Mouse (Mus musculus) limb, embryonic 11.5 days (tissue): ENCODE results near the gene Arsg. TPM values are rescaled to one million over a fixed set of nuclear protein-coding genes. Genes with fewer than 3 reads are reported as not detected.

Source experiments
- ATAC-seq: fragments of 200-750 bp; cut with Nextera tagmentation; 2 replicates; pipeline ENCODE4 v1.8.0; 2017; ENCODE audit warnings: low read depth; ENCODE audit not compliant: insufficient number of reproducible peaks, low FRiP score, low TSS enrichment
- DNase-seq: peaks from one replicate; pipeline ENCODE4 v3.0.0-alpha.2; 2015; ENCODE audit warnings: low spot score
- H3K27ac ChIP-seq: fragments of 300-500 bp; sonication (generic); replicated peaks from 2 replicates; pipeline ENCODE4 v1.5.1; 2014; ENCODE audit warnings: low read depth, mild to moderate bottlenecking, low read length
- H3K27me3 ChIP-seq: fragments of 300-500 bp; sonication (generic); 2 replicates; pipeline ENCODE4 v1.6.1; 2014; ENCODE audit warnings: mild to moderate bottlenecking, low read length, mixed read lengths; ENCODE audit not compliant: control insufficient read depth, insufficient read depth
- H3K36me3 ChIP-seq: fragments of 300-500 bp; sonication (generic); 2 replicates; pipeline ENCODE4 v1.6.1; 2014; ENCODE audit warnings: mild to moderate bottlenecking, low read length, moderate library complexity, mixed read lengths; ENCODE audit not compliant: control insufficient read depth, insufficient read depth
- H3K4me1 ChIP-seq: fragments of 300-500 bp; sonication (generic); 2 replicates; pipeline ENCODE4 v1.6.1; 2014; ENCODE audit warnings: low read length, mixed read lengths; ENCODE audit not compliant: control insufficient read depth, insufficient read depth
- H3K4me2 ChIP-seq: fragments of 300-500 bp; sonication (generic); 2 replicates; pipeline ENCODE4 v1.6.1; 2014; ENCODE audit warnings: low read depth, mild to moderate bottlenecking, moderate library complexity; ENCODE audit not compliant: severe bottlenecking
- H3K4me3 ChIP-seq: fragments of 300-500 bp; sonication (generic); 2 replicates; pipeline ENCODE4 v1.5.1; 2014; ENCODE audit warnings: low read depth, low read length
- H3K9ac ChIP-seq: fragments of 300-500 bp; sonication (generic); 2 replicates; pipeline ENCODE4 v1.6.1; 2014; ENCODE audit warnings: mild to moderate bottlenecking, low read length
- H3K9me3 ChIP-seq: fragments of 300-500 bp; sonication (generic); 2 replicates; pipeline ENCODE4 v1.6.1; 2016; ENCODE audit warnings: low read length; ENCODE audit not compliant: control insufficient read depth
- WGBS: fragments of 180-500 bp; shearing (Covaris S2); extraction: QIAGEN DNeasy Blood & Tissue Kit; methylation state at CpG from one replicate; pipeline ENCODE4 v1.1.7; 2014; 5-methylcytosine and 5-hydroxymethylcytosine counted together
- polyA plus RNA-seq: library from polyadenylated mRNA; unstranded; fragments of >200 nt; fragmentation: Nextera tagmentation; extraction: Ambion mirVana; gene quantifications from 2 replicates; pipeline ENCODE4 v1.2.1, GENCODE M21; 2014

Arsg gene
- polyA plus RNA-seq, 1 experiment from 2014 or later = 1.6 TPM

DNA sequence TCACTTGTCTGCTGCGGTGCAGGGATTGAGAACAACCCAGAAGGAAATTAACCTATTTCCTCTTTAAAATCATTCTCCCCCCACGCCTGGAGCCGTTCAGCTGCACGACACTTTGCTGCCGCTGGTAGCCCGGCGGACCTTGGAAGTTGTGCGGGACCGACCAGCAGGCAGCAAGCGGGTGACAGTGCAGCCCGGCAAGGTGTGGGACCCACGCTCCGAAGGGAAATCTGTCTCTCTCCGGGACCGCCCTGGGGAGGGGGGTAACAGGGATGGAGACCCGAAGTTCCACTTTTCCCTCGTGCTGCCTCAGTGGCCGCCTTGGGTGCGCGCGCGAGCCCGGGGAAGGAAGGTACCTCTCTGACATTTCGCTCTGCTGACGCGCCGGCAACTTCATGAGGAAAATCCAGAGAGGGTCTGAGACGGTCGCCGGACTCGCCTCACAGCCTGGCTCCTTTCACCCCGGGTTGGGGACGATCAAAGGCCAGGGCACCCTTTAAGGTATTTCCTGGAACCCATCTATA is 943 bp upstream of the Arsg start:
- H3K27me3 ChIP-seq = peaks cover 4% of the 10 kb centered on the region; the same call in 1 of the 2 replicates
- peak overlapping the region; percentile 46 for H3K9ac ChIP-seq
- H3K4me1 ChIP-seq = 0 out of 2 replicates have a peak, but pooled peaks cover 2% of the 10 kb centered on the region
- no peaks in the 10 kb centered on the region for H3K36me3 ChIP-seq
- peak overlapping the region; percentile 80 for H3K4me3 ChIP-seq
- no peak overlapping the region for H3K27ac ChIP-seq
- WGBS = under 1% methylated on average over 33 of the region's 33 CpGs
- ATAC-seq = no peak
- no peaks in the 10 kb centered on the region for H3K9me3 ChIP-seq
- DNase-seq = peak; percentile 72
- peak overlapping the region; percentile 93 for H3K4me2 ChIP-seq

GRCm38 (mm10) chr11:109472821-109473170 is 378 bp upstream of the Arsg start:
- Histone ChIP-seq H3K27me3 (peaks cover 4% of the 10 kb centered on the region; the same call in 1 of the 2 replicates), H3K27ac (peak overlapping the region; percentile 72; the same call in 1 of the 2 replicates), H3K4me1 (0 out of 2 replicates have a peak, but pooled peaks cover 2% of the 10 kb centered on the region), H3K9me3 (no peaks in the 10 kb centered on the region), H3K9ac (peak overlapping the region; percentile 88), H3K4me2 (peak overlapping the region; percentile 93), H3K4me3 (peak overlapping the region; percentile 80), H3K36me3 (no peaks in the 10 kb centered on the region)
- DNase-seq (no peak), ATAC-seq (peak; percentile 45; the same call in 1 of the 2 replicates)
- under 1% methylated on average over 13 of the region's 13 CpGs for WGBS

GRCm38 (mm10) chr11:109474086-109474742 is 1.0 kb downstream of the Arsg start:
- peaks cover 4% of the 10 kb centered on the region; the same call in 1 of the 2 replicates for H3K27me3 ChIP-seq
- no peaks in the 10 kb centered on the region for H3K9me3 ChIP-seq
- H3K4me1 ChIP-seq = 0 out of 2 replicates have a peak, but pooled peaks cover 2% of the 10 kb centered on the region
- H3K36me3 ChIP-seq = no peaks in the 10 kb centered on the region
- H3K4me3 ChIP-seq = peak overlapping the region; percentile 80
- DNase-seq = no peak
- H3K27ac ChIP-seq = no peak overlapping the region
- peak overlapping the region; percentile 93 for H3K4me2 ChIP-seq
- peak overlapping the region; percentile 88 for H3K9ac ChIP-seq
- no peak for ATAC-seq
- WGBS = 15% methylated on average over 14 of the region's 14 CpGs

GRCm38 (mm10) chr11:109474836-109475235 is 1.7 kb downstream of the Arsg start:
- 81% methylated on average over 13 of the region's 13 CpGs for WGBS
- Histone ChIP-seq H3K27ac (no peak overlapping the region), H3K9me3 (no peaks in the 10 kb centered on the region), H3K4me3 (no peak overlapping the region), H3K4me1 (0 out of 2 replicates have a peak, but pooled peaks cover 2% of the 10 kb centered on the region), H3K4me2 (no peak overlapping the region), H3K9ac (no peak overlapping the region), H3K36me3 (no peaks in the 10 kb centered on the region), H3K27me3 (peaks cover 4% of the 10 kb centered on the region; the same call in 1 of the 2 replicates)
- DNase-seq (no peak), ATAC-seq (no peak)

DNA sequence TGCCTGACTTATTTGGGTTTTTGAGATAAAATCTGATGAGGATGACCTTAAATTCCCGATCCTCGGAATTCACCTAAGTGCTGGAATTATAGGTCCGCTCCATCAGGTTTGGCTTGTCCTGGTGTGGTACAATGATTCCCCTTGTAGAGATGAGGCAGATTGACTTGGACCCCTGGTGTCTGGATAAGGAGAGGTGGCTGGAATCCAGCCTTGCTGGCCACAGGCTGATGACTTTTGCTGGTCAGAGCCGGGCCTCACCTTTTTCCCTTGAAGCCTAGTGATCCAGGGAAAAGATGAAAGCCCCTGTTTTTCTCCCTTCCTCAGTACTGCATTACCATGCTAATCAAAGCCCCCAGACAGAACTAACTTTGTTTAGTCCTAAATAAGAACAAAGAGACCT is 2.5 kb downstream of the Arsg start:
- Histone ChIP-seq H3K4me3 (no peak overlapping the region), H3K9ac (no peak overlapping the region)
- no peak for DNase-seq

GRCm38 (mm10) chr11:109476241-109476640 is 3.1 kb downstream of the Arsg start:
- WGBS = 60% methylated on average over 2 of the region's 2 CpGs
- H3K27me3 ChIP-seq = peaks cover under 1% of the 10 kb centered on the region; the same call in 1 of the 2 replicates
- H3K4me2 ChIP-seq = no peak overlapping the region
- DNase-seq = no peak
- no peaks in the 10 kb centered on the region for H3K9me3 ChIP-seq
- no peak overlapping the region for H3K27ac ChIP-seq
- H3K36me3 ChIP-seq = no peaks in the 10 kb centered on the region
- no peak for ATAC-seq
- 0 out of 2 replicates have a peak, but pooled peaks cover 2% of the 10 kb centered on the region for H3K4me1 ChIP-seq
- H3K9ac ChIP-seq = no peak overlapping the region
- no peak overlapping the region for H3K4me3 ChIP-seq

More for the DNA sequence above, 2.5 kb downstream of the Arsg start:
- Histone ChIP-seq H3K36me3 (no peaks in the 10 kb centered on the region), H3K27me3 (peaks cover 4% of the 10 kb centered on the region; the same call in 1 of the 2 replicates), H3K27ac (no peak overlapping the region), H3K4me2 (no peak overlapping the region), H3K9me3 (no peaks in the 10 kb centered on the region), H3K4me1 (0 out of 2 replicates have a peak, but pooled peaks cover 2% of the 10 kb centered on the region)
- no peak for ATAC-seq
- 73% methylated on average over 4 of the region's 4 CpGs for WGBS

- H3K36me3 ChIP-seq = no peaks in the 10 kb centered on the region
- no peak overlapping the region for H3K9ac ChIP-seq
- no peaks in the 10 kb centered on the region for H3K27me3 ChIP-seq
- no peak overlapping the region for H3K4me3 ChIP-seq
- ATAC-seq (no peak), DNase-seq (no peak)
- no peak overlapping the region for H3K27ac ChIP-seq
- no peak overlapping the region for H3K4me2 ChIP-seq
- no peaks in the 10 kb centered on the region for H3K4me1 ChIP-seq
- WGBS = 60% methylated on average over 6 of the region's 6 CpGs
- no peaks in the 10 kb centered on the region for H3K9me3 ChIP-seq
Observed at GRCm38 (mm10) chr11:109476653-109477052, 3.5 kb downstream of the Arsg start.

DNA sequence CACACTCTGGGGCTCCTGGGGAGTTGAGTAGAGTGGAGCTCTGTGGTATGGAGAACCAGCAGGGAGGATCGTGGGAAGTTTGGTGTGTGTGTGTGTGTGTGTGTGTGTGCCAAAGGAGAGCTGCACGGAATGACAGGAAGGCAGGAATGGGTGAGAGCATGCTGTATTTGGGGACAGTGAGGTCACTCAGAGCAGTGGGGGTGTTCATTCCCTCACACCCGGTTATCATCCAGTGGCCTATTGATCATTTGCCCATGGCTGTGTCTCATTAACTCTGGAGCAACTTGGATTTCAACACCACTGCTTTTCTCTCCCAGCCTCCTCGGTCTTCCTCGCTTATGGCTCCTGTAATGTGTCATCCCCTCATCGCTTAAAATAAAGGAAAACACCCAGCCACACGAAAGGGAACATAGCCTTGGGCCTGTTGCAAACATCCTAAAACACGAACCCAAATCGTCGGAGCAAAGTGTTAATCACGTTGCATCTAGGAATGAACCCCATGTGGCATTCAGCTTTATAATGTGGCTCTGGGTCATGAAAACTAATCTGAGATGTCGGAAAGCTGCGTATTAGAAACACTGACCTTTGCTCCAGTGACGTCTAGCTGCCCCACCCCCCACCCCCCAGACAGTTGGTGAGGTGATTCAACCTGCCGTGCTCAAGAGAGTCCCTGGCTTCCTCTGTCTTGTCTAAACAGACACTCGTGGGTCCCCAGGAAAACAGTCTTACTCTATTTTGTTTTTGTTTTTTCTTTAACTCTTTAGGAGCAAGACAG is 4.6 kb downstream of the Arsg start:
- H3K4me2 ChIP-seq = no peak overlapping the region
- no peaks in the 10 kb centered on the region for H3K9me3 ChIP-seq
- DNase-seq (no peak), ATAC-seq (no peak)
- H3K4me3 ChIP-seq = no peak overlapping the region
- no peaks in the 10 kb centered on the region for H3K27me3 ChIP-seq
- H3K36me3 ChIP-seq = no peaks in the 10 kb centered on the region
- H3K27ac ChIP-seq = no peak overlapping the region
- H3K4me1 ChIP-seq = no peaks in the 10 kb centered on the region
- no peak overlapping the region for H3K9ac ChIP-seq
- 35% methylated on average over 16 of the region's 16 CpGs for WGBS
